Mouse (Mus musculus) lung, postnatal 0 days (tissue): ENCODE measurements around the gene Dhx34.

Experiments used
- CTCF ChIP-seq: IDR thresholded peaks from 2 replicates; pipeline ENCODE4 v1.5.1; 2016; ENCODE audit warnings: antibody characterized with exemption, mild to moderate bottlenecking
- EP300 ChIP-seq: IDR thresholded peaks from 2 replicates; pipeline ENCODE4 v1.6.1; 2016; ENCODE audit warnings: antibody characterized with exemption, mild to moderate bottlenecking, control low read depth

DNA sequence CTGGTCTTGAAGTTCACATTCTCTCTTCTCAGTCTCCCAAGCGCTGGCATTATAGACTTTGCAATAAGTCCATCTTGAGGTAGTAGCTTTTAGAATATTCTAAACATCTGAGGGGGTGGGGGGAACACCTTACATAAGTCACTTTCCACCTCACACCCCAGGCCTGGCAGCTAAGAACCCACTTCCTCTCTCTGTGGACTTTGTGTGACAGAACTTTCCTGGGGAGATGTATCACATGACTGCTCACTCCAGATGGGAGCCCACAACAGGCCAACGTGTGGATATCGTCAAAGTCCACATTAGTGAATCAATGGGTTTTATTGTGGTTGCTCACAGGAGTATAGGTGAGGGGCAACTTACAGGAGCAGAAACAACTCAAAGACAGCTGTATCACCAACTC, 28.1 kb downstream of the Dhx34 start:
- no peak for TF ChIP-seq CTCF
- TF ChIP-seq EP300, result no peak
